Mouse (Mus musculus) MEL (cell line): Measurements from ENCODE around the gene Kcnk1.

Experiments used
- BHLHE40 ChIP-seq: IDR thresholded peaks from 2 replicates; pipeline ENCODE4 v1.6.1; 2012; ENCODE audit warnings: low read depth, mild to moderate bottlenecking, inconsistent platforms, low read length, improper control_type of control experiment, borderline replicate concordance
- CTCF ChIP-seq, 3 experiments: IDR thresholded peaks in 2 of 3; conservative IDR thresholded peaks in 1 of 3; 2 replicates each; pipeline ENCODE4 v1.5.1; 2011 to 2012; ENCODE audit warnings: low read length in 3 of 3, low read depth in 2 of 3, mild to moderate bottlenecking in 2 of 3, improper control_type of control experiment in 1 of 3, inconsistent platforms in 1 of 3, mixed read lengths in 1 of 3, moderate library complexity in 1 of 3; ENCODE audit not compliant: control insufficient read depth in 1 of 3, insufficient read depth in 1 of 3, poor library complexity in 1 of 3, severe bottlenecking in 1 of 3
- EP300 ChIP-seq, 2 experiments: IDR thresholded peaks; 2 replicates each; pipeline ENCODE4 v1.6.1; 2011; ENCODE audit warnings: improper control_type of control experiment in 2 of 2, low read length in 2 of 2, low read depth in 1 of 2, mild to moderate bottlenecking in 1 of 2
- GABPA ChIP-seq: IDR thresholded peaks from 2 replicates; pipeline ENCODE4 v1.6.1; 2012; ENCODE audit warnings: low read depth, mild to moderate bottlenecking, inconsistent platforms, low read length, improper control_type of control experiment, moderate library complexity
- GATA1 ChIP-seq: IDR thresholded peaks from 2 replicates; pipeline ENCODE4 v1.6.1; 2011; ENCODE audit warnings: low read depth, low read length, improper control_type of control experiment
- MAZ ChIP-seq: IDR thresholded peaks from 2 replicates; pipeline ENCODE4 v1.6.1; 2012; ENCODE audit warnings: low read depth, mild to moderate bottlenecking, inconsistent platforms, low read length, improper control_type of control experiment
- MEF2A ChIP-seq: IDR thresholded peaks from 2 replicates; pipeline ENCODE4 v1.6.1; 2014; ENCODE audit warnings: low read depth, mild to moderate bottlenecking, inconsistent platforms, low read length, improper control_type of control experiment; ENCODE audit not compliant: poor library complexity, insufficient replicate concordance, severe bottlenecking; ENCODE audit errors: extremely low read depth
- NRF1 ChIP-seq: IDR thresholded peaks from 2 replicates; pipeline ENCODE4 v1.6.1; 2014; ENCODE audit warnings: low read depth, mild to moderate bottlenecking, inconsistent platforms, low read length, improper control_type of control experiment, moderate library complexity; ENCODE audit not compliant: poor library complexity, insufficient read depth, severe bottlenecking
- POLR2A ChIP-seq, 2 experiments: IDR thresholded peaks; 2 replicates each; pipeline ENCODE4 v1.6.1; 2011 to 2012; ENCODE audit warnings: low read length in 2 of 2, mild to moderate bottlenecking in 2 of 2, control low read depth in 1 of 2, improper control_type of control experiment in 1 of 2, low read depth in 1 of 2, moderate library complexity in 1 of 2; ENCODE audit not compliant: control insufficient read depth in 1 of 2, insufficient read depth in 1 of 2, poor library complexity in 1 of 2
- POLR2AphosphoS2 ChIP-seq: IDR thresholded peaks from 2 replicates; pipeline ENCODE4 v1.6.1; 2011; ENCODE audit warnings: low read length, improper control_type of control experiment
- ZC3H11A ChIP-seq: IDR thresholded peaks from 2 replicates; pipeline ENCODE4 v1.6.1; 2012; ENCODE audit warnings: low read depth, mild to moderate bottlenecking, inconsistent platforms, low read length, improper control_type of control experiment

- TF ChIP-seq POLR2A (IDR thresholded peaks at IDR 0.05; ENCODE audit: control insufficient read depth in 1 of 2, insufficient read depth in 1 of 2, low read depth in 1 of 2, low read length in 2 of 2, poor library complexity in 1 of 2): no peak
- no peak for TF ChIP-seq CTCF (IDR thresholded peaks at IDR 0.05 in 2 of 3, conservative IDR thresholded peaks at IDR 0.05 in 1 of 3; ENCODE audit: control insufficient read depth in 1 of 3, insufficient read depth in 1 of 3, low read depth in 2 of 3, low read length in 3 of 3, poor library complexity in 1 of 3, severe bottlenecking in 1 of 3)
- no peak for TF ChIP-seq MAZ
- TF ChIP-seq MEF2A: no peak
- no peak for TF ChIP-seq GABPA
- TF ChIP-seq BHLHE40: no peak
- no peak for TF ChIP-seq GATA1
- no peak for TF ChIP-seq ZC3H11A
- no peak for TF ChIP-seq NRF1
- TF ChIP-seq EP300 (IDR thresholded peaks at IDR 0.05; ENCODE audit: low read depth in 1 of 2, low read length in 2 of 2): no peak
- TF ChIP-seq POLR2AphosphoS2: no peak
Observed at GRCm38 (mm10) chr8:126074111-126074510, 79.1 kb downstream of the Kcnk1 start.
